Mouse (Mus musculus): Measurements from ENCODE around the gene Esrrg. TPM values are rescaled to one million over a fixed set of nuclear protein-coding genes. Genes with fewer than 3 reads are reported as not detected.

Esrrg gene
- polyA plus RNA-seq, 1 experiment from 2014 or later = 1.8 TPM

DNA sequence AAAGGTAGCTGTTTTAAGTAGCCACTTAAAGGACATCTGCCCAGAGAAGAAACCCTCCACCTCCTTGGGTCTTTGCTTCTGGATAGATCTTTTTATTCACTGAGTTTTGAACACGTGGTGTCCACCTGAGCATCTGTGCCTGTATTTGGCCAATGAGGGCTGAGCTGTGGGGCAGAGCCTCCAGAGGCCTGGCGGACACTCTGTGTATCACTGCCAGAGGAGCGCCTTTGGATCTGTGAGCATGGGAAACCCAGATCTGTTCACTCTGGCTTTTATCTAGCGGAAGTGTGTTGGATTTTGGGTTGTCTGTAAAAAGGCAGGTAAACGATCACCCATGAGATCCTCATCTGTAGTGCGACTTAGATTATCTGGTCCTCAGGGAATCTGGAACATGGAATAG lies 196.4 kb downstream of the Esrrg start:
- H3K4me1 ChIP-seq = peaks cover 43% of the 10 kb centered on the region
- WGBS = 75% methylated on average over 6 of the region's 6 CpGs
- no peak for DNase-seq (ENCODE audit: extremely low spot score, low spot score)
- no peaks in the 10 kb centered on the region for H3K9me3 ChIP-seq
- no peak overlapping the region for H3K27ac ChIP-seq
- peaks cover 59% of the 10 kb centered on the region for H3K27me3 ChIP-seq (ENCODE audit: poor library complexity, severe bottlenecking)
- H3K4me3 ChIP-seq = no peak overlapping the region
- H3K36me3 ChIP-seq (replicated peaks) = no peaks in the 10 kb centered on the region

- Histone ChIP-seq H3K36me3 (replicated peaks) (no peaks in the 10 kb centered on the region), H3K4me3 (no peak overlapping the region), H3K27me3 (ENCODE audit: poor library complexity, severe bottlenecking) (peaks cover 63% of the 10 kb centered on the region), H3K27ac (no peak overlapping the region), H3K9me3 (no peaks in the 10 kb centered on the region), H3K4me1 (peaks cover 46% of the 10 kb centered on the region)
- WGBS = 38% methylated on average over 12 of the region's 12 CpGs
- DNase-seq (ENCODE audit: extremely low spot score, low spot score) = no peak
Observed at GRCm38 (mm10) chr1:187807477-187808390, 199.1 kb downstream of the Esrrg start.

DNA sequence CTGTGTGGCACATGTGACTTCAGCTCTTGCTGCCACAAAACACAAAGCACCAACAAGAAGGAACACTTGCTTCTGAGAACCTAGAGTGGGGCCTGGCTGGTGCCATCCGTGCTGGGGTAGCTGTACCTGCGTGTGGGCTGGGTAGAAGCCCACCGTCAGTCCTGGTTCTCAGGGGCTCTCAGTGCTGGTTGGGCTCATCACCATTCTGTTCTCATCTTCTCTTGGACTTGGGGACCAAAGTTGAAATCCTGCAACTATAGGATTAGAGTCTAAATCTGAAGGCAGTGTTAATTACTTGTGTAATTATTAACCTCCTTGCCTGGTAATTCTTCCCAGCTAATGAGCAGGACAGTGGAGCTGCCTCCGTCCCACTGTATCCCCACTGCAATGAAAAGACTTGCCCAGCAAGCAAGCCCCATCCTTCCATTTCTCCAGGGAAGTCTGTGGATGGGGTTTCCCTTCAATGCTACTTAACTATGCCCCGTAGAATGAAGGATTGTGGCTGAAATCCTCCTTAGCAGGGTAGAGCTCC lies 199.9 kb downstream of the Esrrg start:
- H3K36me3 ChIP-seq (replicated peaks) = no peaks in the 10 kb centered on the region
- no peak overlapping the region for H3K4me3 ChIP-seq
- no peak overlapping the region for H3K27ac ChIP-seq
- H3K4me1 ChIP-seq = peaks cover 39% of the 10 kb centered on the region
- peaks cover 62% of the 10 kb centered on the region for H3K27me3 ChIP-seq (ENCODE audit: poor library complexity, severe bottlenecking)
- H3K9me3 ChIP-seq = no peaks in the 10 kb centered on the region
- no peak for DNase-seq (ENCODE audit: extremely low spot score, low spot score)
- 51% methylated on average over 5 of the region's 5 CpGs for WGBS

- peaks cover 29% of the 10 kb centered on the region for H3K4me1 ChIP-seq
- H3K27me3 ChIP-seq (ENCODE audit: poor library complexity, severe bottlenecking) = peaks cover 60% of the 10 kb centered on the region
- 90% methylated on average over 3 of the region's 3 CpGs for WGBS
- H3K27ac ChIP-seq = no peak overlapping the region
- no peak for DNase-seq (ENCODE audit: extremely low spot score, low spot score)
- no peaks in the 10 kb centered on the region for H3K36me3 ChIP-seq (replicated peaks)
- H3K4me3 ChIP-seq = no peak overlapping the region
- H3K9me3 ChIP-seq = no peaks in the 10 kb centered on the region
Observed at GRCm38 (mm10) chr1:187809546-187809945, 201.0 kb downstream of the Esrrg start.

GRCm38 (mm10) chr1:187819406-187819805 lies 210.8 kb downstream of the Esrrg start:
- DNase-seq (ENCODE audit: extremely low spot score, low spot score) = no peak
- Histone ChIP-seq H3K27ac (no peak overlapping the region), H3K36me3 (replicated peaks) (no peaks in the 10 kb centered on the region), H3K27me3 (ENCODE audit: poor library complexity, severe bottlenecking) (no peaks in the 10 kb centered on the region; the same call in 1 of the 2 replicates), H3K4me3 (no peak overlapping the region), H3K9me3 (no peaks in the 10 kb centered on the region), H3K4me1 (no peaks in the 10 kb centered on the region)
- 93% methylated on average over 5 of the region's 5 CpGs for WGBS

DNA sequence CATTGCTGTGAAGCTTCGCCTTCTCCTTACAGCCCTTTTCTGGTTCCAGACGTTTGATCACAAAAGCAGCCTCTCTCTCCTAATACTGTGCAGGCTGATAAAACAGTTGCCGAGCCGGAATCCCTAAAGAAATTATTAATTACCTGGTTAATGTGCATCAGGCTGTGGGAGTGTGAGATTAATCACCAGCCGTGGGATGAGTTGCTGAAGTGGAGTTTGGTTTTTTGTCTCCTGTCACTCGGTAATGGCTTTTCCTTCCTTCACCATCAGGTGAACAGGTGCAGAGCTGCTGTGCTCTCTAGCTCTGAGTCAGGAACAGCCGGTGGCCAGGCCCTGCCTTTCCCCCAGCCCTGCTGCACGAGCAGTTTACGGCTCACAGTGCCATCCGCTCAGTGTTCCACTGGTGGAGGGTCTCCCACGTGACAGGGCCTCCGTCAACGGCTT lies 212.8 kb downstream of the Esrrg start:
- WGBS = 89% methylated on average over 13 of the region's 13 CpGs
- no peak overlapping the region for H3K4me3 ChIP-seq
- H3K4me1 ChIP-seq = peaks cover 6% of the 10 kb centered on the region; the same call in 1 of the 2 replicates

GRCm38 (mm10) chr1:187823351-187823750 lies 214.8 kb downstream of the Esrrg start:
- Histone ChIP-seq H3K27me3 (ENCODE audit: poor library complexity, severe bottlenecking) (no peaks in the 10 kb centered on the region; the same call in 1 of the 2 replicates), H3K36me3 (replicated peaks) (no peaks in the 10 kb centered on the region), H3K27ac (no peak overlapping the region), H3K4me1 (peaks cover 18% of the 10 kb centered on the region), H3K9me3 (no peaks in the 10 kb centered on the region), H3K4me3 (no peak overlapping the region)
- 90% methylated on average over 5 of the region's 5 CpGs for WGBS
- no peak for DNase-seq (ENCODE audit: extremely low spot score, low spot score)

More for the DNA sequence above, 212.8 kb downstream of the Esrrg start:
- Histone ChIP-seq H3K27ac (no peak overlapping the region), H3K36me3 (replicated peaks) (no peaks in the 10 kb centered on the region), H3K9me3 (no peaks in the 10 kb centered on the region), H3K27me3 (ENCODE audit: poor library complexity, severe bottlenecking) (no peaks in the 10 kb centered on the region; the same call in 1 of the 2 replicates)
- no peak for DNase-seq (ENCODE audit: extremely low spot score, low spot score)

GRCm38 (mm10) chr1:187825421-187826097 lies 217.0 kb downstream of the Esrrg start:
- H3K36me3 ChIP-seq (replicated peaks) = no peaks in the 10 kb centered on the region
- WGBS = 74% methylated on average over 9 of the region's 9 CpGs
- H3K4me1 ChIP-seq = peaks cover 24% of the 10 kb centered on the region
- DNase-seq (ENCODE audit: extremely low spot score, low spot score) = no peak
- no peak overlapping the region for H3K27ac ChIP-seq
- no peak overlapping the region for H3K4me3 ChIP-seq
- H3K27me3 ChIP-seq (ENCODE audit: poor library complexity, severe bottlenecking) = no peaks in the 10 kb centered on the region; the same call in 1 of the 2 replicates
- H3K9me3 ChIP-seq = no peaks in the 10 kb centered on the region

- Histone ChIP-seq H3K27ac (no peak overlapping the region), H3K27me3 (ENCODE audit: poor library complexity, severe bottlenecking) (no peaks in the 10 kb centered on the region; the same call in 1 of the 2 replicates), H3K4me3 (no peak overlapping the region), H3K9me3 (no peaks in the 10 kb centered on the region), H3K36me3 (replicated peaks) (no peaks in the 10 kb centered on the region), H3K4me1 (peaks cover 30% of the 10 kb centered on the region)
- WGBS = 90% methylated on average over 1 of the region's 1 CpGs
- no peak for DNase-seq (ENCODE audit: extremely low spot score, low spot score)
Observed at GRCm38 (mm10) chr1:187826140-187826539, 217.5 kb downstream of the Esrrg start.

DNA sequence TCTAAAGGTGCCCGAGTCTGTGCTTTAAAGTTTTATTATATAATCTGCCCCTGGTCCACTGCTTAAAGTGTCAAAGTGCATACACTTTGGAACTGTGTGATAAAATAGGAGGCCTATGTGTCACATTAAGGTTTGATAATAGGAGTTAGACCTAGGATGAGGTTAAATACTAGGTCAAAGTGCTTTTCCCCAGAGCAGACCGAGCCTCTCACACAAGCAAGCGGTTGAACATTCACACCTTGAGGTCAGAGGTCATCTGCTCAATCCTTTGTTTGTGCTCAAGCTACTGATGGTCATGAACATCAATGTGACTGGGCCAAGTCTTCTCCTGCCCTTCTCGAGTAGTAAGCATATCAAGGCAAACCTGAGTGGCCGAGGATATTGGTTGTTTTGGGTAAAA lies 218.3 kb downstream of the Esrrg start:
- Histone ChIP-seq H3K4me3 (no peak overlapping the region), H3K4me1 (peaks cover 36% of the 10 kb centered on the region), H3K36me3 (replicated peaks) (no peaks in the 10 kb centered on the region), H3K9me3 (no peaks in the 10 kb centered on the region), H3K27me3 (ENCODE audit: poor library complexity, severe bottlenecking) (no peaks in the 10 kb centered on the region), H3K27ac (no peak overlapping the region)
- WGBS = 88% methylated on average over 5 of the region's 5 CpGs
- DNase-seq (ENCODE audit: extremely low spot score, low spot score) = no peak

GRCm38 (mm10) chr1:187830937-187831336 lies 222.3 kb downstream of the Esrrg start:
- H3K27ac ChIP-seq = no peak overlapping the region
- no peaks in the 10 kb centered on the region for H3K27me3 ChIP-seq (ENCODE audit: poor library complexity, severe bottlenecking)
- no peak for DNase-seq (ENCODE audit: extremely low spot score, low spot score)
- no peaks in the 10 kb centered on the region for H3K9me3 ChIP-seq
- peaks cover 36% of the 10 kb centered on the region for H3K4me1 ChIP-seq
- no peaks in the 10 kb centered on the region for H3K36me3 ChIP-seq (replicated peaks)
- whole genome bisulfite sequencing = 39% methylated on average over 7 of the region's 7 CpGs
- no peak overlapping the region for H3K4me3 ChIP-seq

GRCm38 (mm10) chr1:187832851-187833250 lies 224.3 kb downstream of the Esrrg start:
- Histone ChIP-seq H3K9me3 (no peaks in the 10 kb centered on the region), H3K27me3 (ENCODE audit: poor library complexity, severe bottlenecking) (peaks cover under 1% of the 10 kb centered on the region; the same call in 1 of the 2 replicates), H3K36me3 (replicated peaks) (no peaks in the 10 kb centered on the region), H3K27ac (no peak overlapping the region), H3K4me1 (peaks cover 45% of the 10 kb centered on the region), H3K4me3 (no peak overlapping the region)
- DNase-seq (ENCODE audit: extremely low spot score, low spot score) = no peak
- 62% methylated on average over 3 of the region's 3 CpGs for WGBS

All from forebrain, embryonic 10.5 days (tissue).